Mouse (Mus musculus): Measurements from ENCODE around the gene Cpne2.
A peak's percentile ranks its signal among the peaks of the same experiment; 100 is the strongest.

The Cpne2 gene

GRCm38 (mm10) chr8:94532873-94533671 lies at the start of gene Cpne2:
Cpne2 (plus strand) TSS chr8:94532990.
- peak; percentile 56 to 65 for DNase-seq (ENCODE audit: low spot score in 2 of 2)

- DNase-seq (ENCODE audit: low spot score in 2 of 2) = peak in 1 of 2 experiments; percentile 33
These were observed 47.5 kb upstream of the Cpne2 start for GRCm38 (mm10) chr8:94485288-94485687.

GRCm38 (mm10) chr8:94485882-94486281 lies 46.9 kb upstream of the Cpne2 start:
- peak in 1 of 2 experiments; percentile 68 for DNase-seq (ENCODE audit: low spot score in 2 of 2)

GRCm38 (mm10) chr8:94488016-94488415 lies 44.8 kb upstream of the Cpne2 start:
- DNase-seq (ENCODE audit: low spot score in 2 of 2) = peak in 1 of 2 experiments; percentile 54

- DNase-seq (ENCODE audit: low spot score in 2 of 2) = no peak
These were observed 42.8 kb upstream of the Cpne2 start for GRCm38 (mm10) chr8:94489809-94490483.

GRCm38 (mm10) chr8:94492021-94492681 lies 40.6 kb upstream of the Cpne2 start:
- peak; percentile 70 to 86 for DNase-seq (ENCODE audit: low spot score in 2 of 2)

GRCm38 (mm10) chr8:94493240-94493639 lies 39.5 kb upstream of the Cpne2 start:
- no peak for DNase-seq (ENCODE audit: low spot score in 2 of 2)

GRCm38 (mm10) chr8:94515430-94516208 lies 17.2 kb upstream of the Cpne2 start:
- DNase-seq (ENCODE audit: low spot score in 2 of 2) = no peak

- DNase-seq (ENCODE audit: low spot score in 2 of 2) = no peak
These were observed 16.6 kb upstream of the Cpne2 start for GRCm38 (mm10) chr8:94516209-94516593.

- DNase-seq (ENCODE audit: low spot score in 2 of 2) = no peak
These were observed 16.0 kb upstream of the Cpne2 start for GRCm38 (mm10) chr8:94516766-94517165.

- no peak for DNase-seq (ENCODE audit: low spot score in 2 of 2)
These were observed 14.5 kb upstream of the Cpne2 start for GRCm38 (mm10) chr8:94518331-94518730.

GRCm38 (mm10) chr8:94519021-94519420 lies 13.8 kb upstream of the Cpne2 start:
- DNase-seq (ENCODE audit: low spot score in 2 of 2) = no peak

- DNase-seq (ENCODE audit: low spot score in 2 of 2) = no peak
These were observed 11.3 kb upstream of the Cpne2 start for GRCm38 (mm10) chr8:94521481-94521880.

GRCm38 (mm10) chr8:94522482-94522881 lies 10.3 kb upstream of the Cpne2 start:
- DNase-seq (ENCODE audit: low spot score in 2 of 2) = no peak

- DNase-seq (ENCODE audit: low spot score in 2 of 2) = no peak
These were observed 8.2 kb upstream of the Cpne2 start for GRCm38 (mm10) chr8:94524554-94524953.

- no peak for DNase-seq (ENCODE audit: low spot score in 2 of 2)
These were observed 5.6 kb upstream of the Cpne2 start for GRCm38 (mm10) chr8:94527178-94527577.

- no peak for DNase-seq (ENCODE audit: low spot score in 2 of 2)
These were observed 4.5 kb upstream of the Cpne2 start for GRCm38 (mm10) chr8:94528245-94528644.

GRCm38 (mm10) chr8:94529875-94530274 lies 2.9 kb upstream of the Cpne2 start:
- no peak for DNase-seq (ENCODE audit: low spot score in 2 of 2)

- no peak for DNase-seq (ENCODE audit: low spot score in 2 of 2)
These were observed 2.1 kb upstream of the Cpne2 start for GRCm38 (mm10) chr8:94530643-94531042.

- no peak for DNase-seq (ENCODE audit: low spot score in 2 of 2)
These were observed 790 bp upstream of the Cpne2 start for GRCm38 (mm10) chr8:94532000-94532399.

- no peak for DNase-seq (ENCODE audit: low spot score in 2 of 2)
These were observed 291 bp upstream of the Cpne2 start for GRCm38 (mm10) chr8:94532525-94532872.

- DNase-seq (ENCODE audit: low spot score in 2 of 2) = no peak
These were observed 1.8 kb downstream of the Cpne2 start for GRCm38 (mm10) chr8:94534612-94535011.

Measured in urinary bladder, postnatal 4 days (tissue).